Mouse (Mus musculus) macrophage (primary cell): ENCODE data around the gene Slco1a6. TPM values are rescaled to one million over a fixed set of nuclear protein-coding genes. Genes with fewer than 3 reads are reported as not detected.
"Not testable (repeated sequence)": the region's sequence is repeated elsewhere in the genome, so short reads cannot be mapped to it uniquely, and the experiment has no call there.

Experiments
- H3K27ac ChIP-seq: fragments of 350-480 bp; formaldehyde crosslinking; 2 replicates; pipeline ENCODE4 v1.9.0; 2021
- H3K36me3 ChIP-seq: fragments of 350-480 bp; formaldehyde crosslinking; 2 replicates; pipeline ENCODE4 v1.9.0; 2021; ENCODE audit errors: inconsistent target
- H3K4me3 ChIP-seq: fragments of 350-480 bp; formaldehyde crosslinking; 2 replicates; pipeline ENCODE4 v1.9.0; 2021; ENCODE audit errors: inconsistent target
- H3K79me2 ChIP-seq: fragments of 350-480 bp; formaldehyde crosslinking; 2 replicates; pipeline ENCODE4 v1.9.0; 2021; ENCODE audit errors: inconsistent target
- WGBS: methylation state at CpG from one replicate; pipeline ENCODE4 v1.1.7; 2026; ENCODE audit warnings: inconsistent platforms; ENCODE audit not compliant: missing documents; 5-methylcytosine and 5-hydroxymethylcytosine counted together
- polyA plus RNA-seq: library from polyadenylated mRNA; stranded (reverse); fragments of 250-400 nt; gene quantifications from 3 replicates; pipeline ENCODE4 v1.2.4, GENCODE M21; 2018; ENCODE audit warnings: inconsistent platforms
- total RNA-seq, 78 experiments: library from RNA; depleted of rRNA; stranded (reverse); fragments of 250-400 nt; gene quantifications; 1 replicate in 9 of 78; 2 replicates in 24 of 78; 3 replicates in 43 of 78; 4 replicates in 2 of 78; pipeline ENCODE4 v1.2.4; 2018; ENCODE audit warnings: inconsistent platforms in 56 of 78

Slco1a6 gene
- total RNA-seq (2018; cell fraction: chromatin; rRNA removed), result not detected
- total RNA-seq (2018; cell fraction: cytosol; rRNA removed), result not detected
- total RNA-seq (2018; cell fraction: nucleus; rRNA removed), result not detected
- polyA plus RNA-seq, result not detected in 3 replicates

- WGBS, result 89% methylated on average over 4 of the region's 4 CpGs
- no peak within 1 kb of the TSS for H3K27ac ChIP-seq
- no peaks in the 10 kb centered on the region for H3K79me2 ChIP-seq
- H3K4me3 ChIP-seq, result no peak within 1 kb of the TSS
- H3K36me3 ChIP-seq, result no peaks in the 10 kb centered on the region
Observed at GRCm38 (mm10) chr6:142208421-142208820, at the start of gene Slco1a6. Slco1a6 (minus strand) TSS chr6:142208521.

GRCm38 (mm10) chr6:142250738-142251307 lies 42.5 kb upstream of the Slco1a6 start:
- 100% methylated on average over 1 of the region's 1 CpGs for WGBS
- H3K36me3 ChIP-seq, H3K27ac ChIP-seq, H3K79me2 ChIP-seq, H3K4me3 ChIP-seq: not testable (repeated sequence)

DNA sequence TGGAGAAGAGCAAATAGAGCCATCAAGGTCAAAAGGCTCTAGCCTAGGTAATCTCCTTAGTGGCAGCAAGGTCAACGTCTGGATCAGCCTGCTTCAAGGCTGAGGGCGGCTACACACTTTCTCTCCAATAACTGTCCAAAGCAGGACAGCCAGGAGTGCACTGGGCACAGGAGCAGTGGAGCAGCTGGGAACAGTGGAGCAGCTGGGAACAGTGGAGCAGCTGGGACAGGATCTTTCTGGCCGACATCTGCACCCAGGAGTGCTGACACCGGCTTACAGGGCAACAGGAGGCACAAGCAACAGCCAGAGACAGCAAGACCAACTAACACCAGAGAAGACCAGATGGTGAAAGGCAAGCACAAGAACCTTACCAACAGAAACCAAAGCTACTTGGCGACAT lies 36.7 kb upstream of the Slco1a6 start:
- Histone ChIP-seq H3K4me3 (no peak overlapping the region), H3K79me2 (no peaks in the 10 kb centered on the region), H3K27ac (no peak overlapping the region), H3K36me3 (no peaks in the 10 kb centered on the region)
- WGBS, result 91% methylated on average over 4 of the region's 5 CpGs

DNA sequence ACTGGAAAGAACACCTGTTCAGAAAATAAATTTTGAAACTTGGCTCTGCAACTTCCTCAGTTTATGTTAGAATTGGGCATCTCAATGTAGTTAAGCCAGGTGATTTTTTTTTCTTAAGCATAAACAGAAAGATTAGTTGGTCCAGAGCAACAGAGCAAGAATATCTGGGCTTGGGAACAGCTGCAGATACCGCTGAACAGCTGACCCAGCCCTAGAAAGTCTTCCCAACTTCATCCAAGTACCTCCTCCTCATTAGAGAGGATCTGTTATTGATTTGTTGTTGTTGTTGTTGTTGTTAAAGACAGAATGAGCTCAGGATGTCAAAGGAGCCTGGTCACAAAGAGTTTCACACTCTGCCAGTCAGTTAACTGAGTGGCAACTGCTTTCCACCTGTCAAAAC lies 31.1 kb upstream of the Slco1a6 start:
- H3K4me3 ChIP-seq, result no peak overlapping the region
- H3K79me2 ChIP-seq, result no peaks in the 10 kb centered on the region
- no peak overlapping the region for H3K27ac ChIP-seq
- H3K36me3 ChIP-seq, result no peaks in the 10 kb centered on the region
- WGBS, result 75% methylated on average over 1 of the region's 1 CpGs

DNA sequence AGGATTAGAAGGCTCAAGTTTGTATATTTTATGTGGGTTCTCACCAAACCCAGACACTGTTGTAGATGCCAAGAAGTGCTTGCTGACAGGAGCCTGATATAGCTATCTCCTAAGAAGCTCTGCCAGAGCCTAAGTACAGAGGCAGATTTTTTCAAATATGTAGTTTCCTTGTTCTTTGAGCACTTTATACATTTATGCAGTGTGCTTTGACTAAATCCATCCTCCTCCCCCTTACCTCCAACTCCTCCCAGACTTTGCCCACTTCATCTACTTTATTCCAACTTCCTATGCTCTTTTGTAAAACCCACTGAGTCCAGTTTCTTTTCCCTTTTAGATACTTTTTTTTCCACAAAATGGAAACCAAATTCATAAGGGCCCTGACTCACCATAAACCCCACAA lies 11.8 kb upstream of the Slco1a6 start:
- H3K4me3 ChIP-seq, result no peak overlapping the region
- H3K79me2 ChIP-seq, result no peaks in the 10 kb centered on the region
- no peaks in the 10 kb centered on the region for H3K36me3 ChIP-seq
- H3K27ac ChIP-seq, result no peak overlapping the region

- no peaks in the 10 kb centered on the region for H3K79me2 ChIP-seq
- no peak overlapping the region for H3K4me3 ChIP-seq
- H3K27ac ChIP-seq, result no peak overlapping the region
- H3K36me3 ChIP-seq, result no peaks in the 10 kb centered on the region
Observed at GRCm38 (mm10) chr6:142211821-142212220, 3.5 kb upstream of the Slco1a6 start.

- Histone ChIP-seq H3K79me2 (no peaks in the 10 kb centered on the region), H3K36me3 (no peaks in the 10 kb centered on the region), H3K4me3 (no peak overlapping the region), H3K27ac (no peak overlapping the region)
Observed at GRCm38 (mm10) chr6:142209749-142210148, 1.4 kb upstream of the Slco1a6 start.

- no peaks in the 10 kb centered on the region for H3K79me2 ChIP-seq
- H3K27ac ChIP-seq, result no peak overlapping the region
- H3K4me3 ChIP-seq, result no peak overlapping the region
- no peaks in the 10 kb centered on the region for H3K36me3 ChIP-seq
Observed at GRCm38 (mm10) chr6:142200524-142200923, 7.8 kb downstream of the Slco1a6 start.

DNA sequence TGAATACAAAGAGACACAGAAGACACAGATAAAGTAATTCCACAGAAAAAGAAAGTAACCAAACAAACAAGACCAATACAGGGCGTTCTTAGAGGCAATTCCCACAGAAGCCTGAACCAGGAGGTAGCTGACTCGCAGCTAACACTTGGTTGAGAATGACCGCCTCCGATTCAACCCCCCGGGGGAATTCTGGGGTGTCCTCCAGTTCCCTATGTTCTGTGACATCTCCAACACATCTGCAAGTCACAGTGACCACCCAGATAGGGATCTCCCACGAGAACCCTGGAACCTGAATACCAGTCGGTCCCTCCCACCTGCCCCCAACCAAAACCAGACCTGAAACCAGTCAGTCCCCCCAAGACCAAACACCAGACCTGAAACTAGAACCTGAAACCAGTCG lies 14.1 kb downstream of the Slco1a6 start:
- no peaks in the 10 kb centered on the region for H3K79me2 ChIP-seq
- H3K36me3 ChIP-seq, result no peaks in the 10 kb centered on the region
- H3K4me3 ChIP-seq, result no peak overlapping the region
- H3K27ac ChIP-seq, result no peak overlapping the region
- 85% methylated on average over 8 of the region's 8 CpGs for WGBS

- Histone ChIP-seq H3K36me3 (no peaks in the 10 kb centered on the region), H3K27ac (no peak overlapping the region), H3K4me3 (no peak overlapping the region), H3K79me2 (no peaks in the 10 kb centered on the region)
- 56% methylated on average over 1 of the region's 1 CpGs for WGBS
Observed at GRCm38 (mm10) chr6:142191962-142192361, 16.4 kb downstream of the Slco1a6 start.

DNA sequence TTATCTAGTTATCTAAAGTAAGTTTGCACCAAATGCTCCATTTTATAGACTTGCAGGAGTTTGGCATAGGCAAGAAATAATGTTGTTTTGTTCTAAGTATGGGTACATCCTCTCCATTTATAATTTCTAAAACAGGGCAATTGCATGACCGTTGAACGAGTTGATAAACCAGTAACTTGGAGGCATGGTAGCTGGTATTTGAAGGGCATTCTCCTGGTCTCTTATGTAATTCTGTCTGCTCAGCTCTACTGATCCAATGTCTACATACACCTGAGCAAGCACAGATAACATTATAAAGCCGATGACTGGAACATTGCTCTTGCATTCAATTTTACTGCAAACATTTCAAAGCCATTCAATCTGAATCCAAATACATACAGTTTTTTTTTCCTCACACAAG lies 20.9 kb downstream of the Slco1a6 start:
- 100% methylated on average over 3 of the region's 3 CpGs for WGBS
- Histone ChIP-seq H3K79me2 (no peaks in the 10 kb centered on the region), H3K36me3 (no peaks in the 10 kb centered on the region), H3K27ac (no peak overlapping the region), H3K4me3 (no peak overlapping the region)

GRCm38 (mm10) chr6:142185868-142186415 lies 22.4 kb downstream of the Slco1a6 start:
- no peak overlapping the region for H3K27ac ChIP-seq
- H3K79me2 ChIP-seq, result no peaks in the 10 kb centered on the region
- H3K36me3 ChIP-seq, result no peaks in the 10 kb centered on the region
- WGBS, result 81% methylated on average over 2 of the region's 2 CpGs
- no peak overlapping the region for H3K4me3 ChIP-seq

DNA sequence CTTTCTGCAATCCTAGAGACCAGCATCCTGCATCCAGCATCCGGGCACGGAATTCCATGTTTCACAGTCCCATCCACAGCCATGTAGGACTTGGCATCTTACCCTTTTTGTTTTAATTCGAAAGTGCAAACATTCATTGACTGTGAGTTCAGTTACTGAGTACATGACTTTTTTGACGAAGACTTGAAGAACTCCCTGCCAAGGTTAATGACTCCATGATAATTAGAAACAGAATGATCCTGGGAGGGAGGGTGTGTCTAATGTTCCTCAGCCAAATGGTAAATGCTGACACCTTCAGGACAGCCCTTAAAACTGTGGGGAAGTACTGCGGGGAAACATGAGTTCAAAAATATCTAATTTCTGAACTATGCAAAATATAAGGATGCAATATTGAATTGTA lies 44.9 kb downstream of the Slco1a6 start:
- H3K4me3 ChIP-seq, result no peak overlapping the region
- no peaks in the 10 kb centered on the region for H3K79me2 ChIP-seq
- H3K27ac ChIP-seq, result no peak overlapping the region
- no peaks in the 10 kb centered on the region for H3K36me3 ChIP-seq
- 82% methylated on average over 5 of the region's 5 CpGs for WGBS

- no peaks in the 10 kb centered on the region for H3K79me2 ChIP-seq
- H3K4me3 ChIP-seq, result no peak overlapping the region
- no peaks in the 10 kb centered on the region for H3K36me3 ChIP-seq
- H3K27ac ChIP-seq, result no peak overlapping the region
- 91% methylated on average over 2 of the region's 2 CpGs for WGBS
Observed at GRCm38 (mm10) chr6:142161171-142161570, 47.1 kb downstream of the Slco1a6 start.

DNA sequence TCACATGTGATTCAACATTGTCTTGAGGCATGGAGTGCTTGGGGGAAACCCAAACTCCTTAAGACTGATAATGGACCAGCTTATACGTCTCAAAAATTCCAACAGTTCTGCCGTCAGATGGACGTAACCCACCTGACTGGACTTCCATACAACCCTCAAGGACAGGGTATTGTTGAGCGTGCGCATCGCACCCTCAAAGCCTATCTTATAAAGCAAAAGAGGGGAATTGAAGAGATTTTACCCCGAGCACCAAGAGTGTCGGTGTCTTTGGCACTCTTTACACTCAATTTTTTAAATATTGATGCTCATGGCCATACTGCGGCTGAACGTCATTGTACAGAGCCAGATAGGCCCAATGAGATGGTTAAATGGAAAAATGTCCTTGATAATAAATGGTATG lies 54.2 kb downstream of the Slco1a6 start:
- H3K4me3 ChIP-seq, H3K27ac ChIP-seq, H3K79me2 ChIP-seq, H3K36me3 ChIP-seq: not testable (repeated sequence)
- WGBS, result no CpG with 5 or more reads among the region's 10 CpGs

GRCm38 (mm10) chr6:142148371-142148770 lies 60.0 kb downstream of the Slco1a6 start:
- Histone ChIP-seq H3K36me3 (no peaks in the 10 kb centered on the region), H3K79me2 (no peaks in the 10 kb centered on the region), H3K4me3 (no peak overlapping the region), H3K27ac (no peak overlapping the region)
- WGBS, result 76% methylated on average over 1 of the region's 1 CpGs
